8 mouse cellular contexts compared by ENCODE assay signal in genomic region chr15:79071117-79072039, GRCm38 (mm10). TPM values are rescaled to one million over a fixed set of nuclear protein-coding genes. Genes with fewer than 3 reads are reported as not detected.
DNase-seq lines count a peak whose midpoint lies in the region; ATAC-seq and TF ChIP-seq lines count a peak whose summit lies in the region.
"Had no signal": no experiment of that assay in that cellular context is flagged by ENCODE, and none has a peak within 500 bp of the region (broad histone marks: within the 10 kb centered on the region; RNA-seq: fewer than 3 reads in every experiment).

No protein-coding gene starts in this region.

- peak; percentile 14 for DNase-seq in kidney, adult 11 months
- peak; percentile 50 for DNase-seq in CH12.LX (ENCODE audit: extremely low read depth)
- DNase-seq in T-cell, adult 2 months (ENCODE audit: low spot score) = peak; percentile 42
- DNase-seq in heart, postnatal 10 days = peak; percentile 52 to 65
- DNase-seq in natural killer cell, adult 2 months (ENCODE audit: low spot score in 2 of 2) = peak; percentile 43 to 51

- 62% methylated on average over 5 of the region's 5 CpGs for WGBS in kidney, embryonic 14.5 days

- peak; percentile 61; the same call in 1 of the 2 replicates for TF ChIP-seq EP300 in CH12.LX (IDR thresholded peaks at IDR 0.05; ENCODE audit: low read length)

- no peak overlapping the region for H3K27ac ChIP-seq in kidney, embryonic 14.5 days (ENCODE audit: low read depth, low read length)
- H3K27ac ChIP-seq in CH12.LX (ENCODE audit: insufficient read depth, low read depth) = peak overlapping the region; percentile 65; the same call in 1 of the 2 replicates
- H3K27ac ChIP-seq: macrophage had no signal

- no peaks in the 10 kb centered on the region for H3K27me3 ChIP-seq in kidney, embryonic 14.5 days (ENCODE audit: control insufficient read depth, insufficient read depth, low read length)
- H3K27me3 ChIP-seq in CH12.LX (replicated peaks) = no peaks in the 10 kb centered on the region

- H3K4me3 ChIP-seq in kidney, embryonic 14.5 days (ENCODE audit: low read length) = no peak overlapping the region
- no peak overlapping the region for H3K4me3 ChIP-seq in CH12.LX (replicated peaks in 1 of 3; ENCODE audit: low read depth in 2 of 3, low read length in 2 of 3, poor library complexity in 1 of 3)

- ATAC-seq in kidney, embryonic 14.5 days (ENCODE audit: low FRiP score, low TSS enrichment) = no peak
- no peak for ATAC-seq in erythroid progenitor cell, adult 5-6 weeks (replicated peaks; ENCODE audit: low FRiP score, poor library complexity, severe bottlenecking)

- peaks cover 9% of the 10 kb centered on the region for H3K4me1 ChIP-seq in kidney, embryonic 14.5 days (ENCODE audit: control insufficient read depth, insufficient read depth, low read length)
- peaks cover 10 to 58% of the 10 kb centered on the region in 2 experiments for H3K4me1 ChIP-seq in CH12.LX (ENCODE audit: control insufficient read depth in 1 of 2, insufficient read depth in 2 of 2)

- peaks cover under 1% of the 10 kb centered on the region; the same call in 1 of the 2 replicates for H3K36me3 ChIP-seq in kidney, embryonic 14.5 days (ENCODE audit: control insufficient read depth, insufficient read depth, low read length)
- H3K36me3 ChIP-seq in CH12.LX (replicated peaks in 1 of 2; ENCODE audit: control insufficient read depth in 1 of 2, insufficient read depth in 1 of 2, low read length in 1 of 2) = peaks cover 0 to 3% of the 10 kb centered on the region in 2 experiments

- no peak overlapping the region for H3K9ac ChIP-seq in kidney, embryonic 14.5 days (ENCODE audit: low read depth, low read length)
- H3K9ac ChIP-seq in CH12.LX (ENCODE audit: insufficient read depth, low read depth) = 0 out of 2 replicates have a peak overlapping the region, but pooled peaks have one; percentile 36

- H3K4me2 ChIP-seq in kidney, embryonic 14.5 days (replicated peaks; ENCODE audit: low read depth, low read length) = no peak overlapping the region
- no peak overlapping the region for H3K4me2 ChIP-seq in CH12.LX (ENCODE audit: insufficient read depth, low read depth, poor library complexity, severe bottlenecking)

- TF ChIP-seq RAD21 in CH12.LX (IDR thresholded peaks at IDR 0.05; ENCODE audit: low read depth, low read length) = peak; percentile 73

- in situ Hi-C loops in CH12.LX (cut with MboI; ENCODE audit: low pct_ligation_motif_present, low pct_unique_long_range_greater_than_20kb, low sequenced_read_pairs) = loop anchor here (5.0 kb wide), 1 partner anchor 34 kb away; no protein-coding TSS in a partner anchor

- no peaks in the 10 kb centered on the region for H3K9me3 ChIP-seq in kidney, embryonic 14.5 days (ENCODE audit: control insufficient read depth, low read length)
- H3K9me3 ChIP-seq in CH12.LX (replicated peaks; ENCODE audit: low read length) = peaks cover 7% of the 10 kb centered on the region

- peaks cover 13% of the 10 kb centered on the region for H3K79me2 ChIP-seq in CH12.LX (replicated peaks; ENCODE audit: control insufficient read depth, extremely low read depth, insufficient read depth, poor library complexity, severe bottlenecking)

- intact Hi-C loops in heart, postnatal 10 days (cut with DNase I) = loop anchor here (1.0 to 5.0 kb wide), 2 partner anchors 33 to 159 kb away; partner anchors contain the start of gene Pdxp

- TF ChIP-seq CTCF in CH12.LX (conservative IDR thresholded peaks at IDR 0.05 in 1 of 2, IDR thresholded peaks at IDR 0.05 in 1 of 2; ENCODE audit: low read depth in 2 of 2, low read length in 2 of 2) = peak; percentile 38 to 93; a peak in 3 of 4 replicates

- TF ChIP-seq POLR2A in CH12.LX (IDR thresholded peaks at IDR 0.05; ENCODE audit: low read depth, low read length) = peak; percentile 41; the same call in 1 of the 2 replicates

- dilution Hi-C loops in CH12.LX (cut with MboI; ENCODE audit: extremely low pct_ligation_motif_present, extremely low pct_unique_long_range_greater_than_20kb, low sequenced_read_pairs) = no loop called here

TF ChIP-seq in CH12.LX, 34 proteins besides CTCF, POLR2A, EP300 and RAD21 (continues in another document):
- TF ChIP-seq MAFK (IDR thresholded peaks at IDR 0.05; ENCODE audit: insufficient replicate concordance, low read length) (no peak), IRF4 (IDR thresholded peaks at IDR 0.05; ENCODE audit: low read depth, low read length) (peak; percentile 68; the same call in 1 of the 2 replicates), MXI1 (IDR thresholded peaks at IDR 0.05; ENCODE audit: low read depth, low read length) (no peak), MEF2A (IDR thresholded peaks at IDR 0.05; ENCODE audit: borderline replicate concordance, low read depth, low read length) (peak; percentile 53; the same call in 1 of the 2 replicates), BHLHE40 (IDR thresholded peaks at IDR 0.05; ENCODE audit: low read depth, low read length) (no peak), KAT2A (IDR thresholded peaks at IDR 0.05; ENCODE audit: insufficient replicate concordance, low read length) (no peak), UBTF (IDR thresholded peaks at IDR 0.05; ENCODE audit: low read depth, low read length) (0 out of 2 replicates have a peak, but pooled peaks have one; percentile 33), ZKSCAN1 (IDR thresholded peaks at IDR 0.05; ENCODE audit: borderline replicate concordance, low read depth, low read length) (no peak), JUN (IDR thresholded peaks at IDR 0.05; ENCODE audit: insufficient read depth, low read depth, low read length) (no peak), ELF1 (IDR thresholded peaks at IDR 0.05; ENCODE audit: low read depth, low read length) (0 out of 2 replicates have a peak, but pooled peaks have one; percentile 28), MAX (IDR thresholded peaks at IDR 0.05; ENCODE audit: low read length) (peak; percentile 79), TCF12 (IDR thresholded peaks at IDR 0.05; ENCODE audit: low read depth, low read length) (peak; percentile 81; the same call in 1 of the 2 replicates), GABPA (IDR thresholded peaks at IDR 0.05; ENCODE audit: insufficient replicate concordance, low read depth, low read length) (no peak), USF2 (conservative IDR thresholded peaks at IDR 0.05; ENCODE audit: low read depth, low read length) (no peak), MYC (IDR thresholded peaks at IDR 0.05; ENCODE audit: low read depth, low read length) (peak; percentile 98), CHD1 (IDR thresholded peaks at IDR 0.05; ENCODE audit: low read depth, low read length) (peak; percentile 99), ZMIZ1 (IDR thresholded peaks at IDR 0.05; ENCODE audit: low read depth, low read length) (no peak), ZC3H11A (IDR thresholded peaks at IDR 0.05; ENCODE audit: low read depth, low read length) (no peak), NRF1 (IDR thresholded peaks at IDR 0.05; ENCODE audit: low read depth, low read length) (no peak), SIN3A (IDR thresholded peaks at IDR 0.05; ENCODE audit: low read length) (0 out of 2 replicates have a peak, but pooled peaks have one; percentile 61), MAZ (IDR thresholded peaks at IDR 0.05; ENCODE audit: low read depth, low read length) (no peak; the same call in 1 of the 2 replicates)

RNA-seq across cellular contexts. Expression of gene Eif3l, which starts 3.6 kb away (rescaled TPM):
- 207 and 265 TPM in 2 replicates for polyA plus RNA-seq in kidney, embryonic 14.5 days (2014; fragmentation: Nextera tagmentation; extraction: Ambion mirVana)
- total RNA-seq in CH12.LX (2012; rRNA removed) (323 and 347 TPM in 2 replicates), CH12.LX (2014; rRNA removed) (379 and 392 TPM in 2 replicates)
- polyA plus RNA-seq in CH12.LX (2012; ENCODE audit: insufficient read length, low read depth) = 303 and 306 TPM in 2 replicates
- 10 to 100 TPM; 94.5 to 95.7 TPM for total RNA-seq in heart, postnatal 10 days (2021)
- total RNA-seq in erythroid progenitor cell, adult 5-6 weeks (2015; ENCODE audit: low replicate concordance) = 50.1 and 69.2 TPM in 2 replicates
- 47.1 and 47.9 TPM in 2 replicates for total RNA-seq in erythroid progenitor cell, adult 5-6 weeks (2017; ENCODE audit: low replicate concordance)

RNA-seq across cellular contexts. Expression of gene Ankrd54, which starts 8.7 kb away (rescaled TPM):
- 48.6 and 54.2 TPM in 2 replicates for polyA plus RNA-seq in kidney, embryonic 14.5 days (2014; fragmentation: Nextera tagmentation; extraction: Ambion mirVana)
- 37.1 and 38.6 TPM in 2 replicates for total RNA-seq in CH12.LX (2012; rRNA removed)
- 23.1 and 26.4 TPM in 2 replicates for total RNA-seq in CH12.LX (2014; rRNA removed)
- polyA plus RNA-seq in CH12.LX (2012; ENCODE audit: insufficient read length, low read depth) = 21.8 and 22.8 TPM in 2 replicates
- 10 to 100 TPM in 1 of 2 experiments, 1 to 10 TPM in 1; 9.1 to 10.7 TPM for total RNA-seq in heart, postnatal 10 days (2021)
- total RNA-seq in erythroid progenitor cell, adult 5-6 weeks (2015; ENCODE audit: low replicate concordance) = 64.9 and 75.0 TPM in 2 replicates
- 37.3 and 66.5 TPM in 2 replicates for total RNA-seq in erythroid progenitor cell, adult 5-6 weeks (2017; ENCODE audit: low replicate concordance)

RNA-seq across cellular contexts. Expression of gene Galr3, which starts 29.7 kb away (rescaled TPM):
- 0.28 TPM in 1 of 2 replicates, not detected in the other for polyA plus RNA-seq in kidney, embryonic 14.5 days (2014; fragmentation: Nextera tagmentation; extraction: Ambion mirVana)
- total RNA-seq in CH12.LX (2012; rRNA removed) = 1.6 TPM in 2 replicates
- 0.70 and 0.90 TPM in 2 replicates for total RNA-seq in CH12.LX (2014; rRNA removed)
- polyA plus RNA-seq in CH12.LX (2012; ENCODE audit: insufficient read length, low read depth) = 0.75 and 1.2 TPM in 2 replicates
- not detected for total RNA-seq in heart, postnatal 10 days (2021)
- total RNA-seq in erythroid progenitor cell, adult 5-6 weeks (2015; ENCODE audit: low replicate concordance) = not detected in 2 replicates
- total RNA-seq in erythroid progenitor cell, adult 5-6 weeks (2017; ENCODE audit: low replicate concordance) = not detected in 2 replicates
- polyA plus RNA-seq: macrophage had no signal

RNA-seq across cellular contexts. Expression of gene Micall1, which starts 37.3 kb away (rescaled TPM):
- 6.5 and 7.2 TPM in 2 replicates for polyA plus RNA-seq in kidney, embryonic 14.5 days (2014; fragmentation: Nextera tagmentation; extraction: Ambion mirVana)
- total RNA-seq in CH12.LX (2012; rRNA removed) = 6.3 and 6.7 TPM in 2 replicates
- 1.5 and 1.7 TPM in 2 replicates for total RNA-seq in CH12.LX (2014; rRNA removed)
- polyA plus RNA-seq in CH12.LX (2012; ENCODE audit: insufficient read length, low read depth) = 8.9 and 10.4 TPM in 2 replicates
- 10 to 100 TPM; 80.2 to 82.8 TPM for total RNA-seq in heart, postnatal 10 days (2021)
- 0.72 TPM in 1 of 2 replicates, not detected in the other for total RNA-seq in erythroid progenitor cell, adult 5-6 weeks (2015; ENCODE audit: low replicate concordance)
- total RNA-seq in erythroid progenitor cell, adult 5-6 weeks (2017; ENCODE audit: low replicate concordance) = 1.7 and 4.1 TPM in 2 replicates

RNA-seq across cellular contexts. Expression of gene H1f0, which starts 43.1 kb away (rescaled TPM):
- polyA plus RNA-seq in kidney, embryonic 14.5 days (2014; fragmentation: Nextera tagmentation; extraction: Ambion mirVana) = 137 and 306 TPM in 2 replicates
- total RNA-seq in CH12.LX (2012; rRNA removed) (70.6 and 100 TPM in 2 replicates), CH12.LX (2014; rRNA removed) (15.9 TPM in 2 replicates)
- polyA plus RNA-seq in CH12.LX (2012; ENCODE audit: insufficient read length, low read depth) = 11.9 and 12.5 TPM in 2 replicates
- 100 to 1,000 TPM; 208 to 227 TPM for total RNA-seq in heart, postnatal 10 days (2021)
- 13.7 and 21.4 TPM in 2 replicates for total RNA-seq in erythroid progenitor cell, adult 5-6 weeks (2015; ENCODE audit: low replicate concordance)
- total RNA-seq in erythroid progenitor cell, adult 5-6 weeks (2017; ENCODE audit: low replicate concordance) = 16.7 and 19.7 TPM in 2 replicates
